Mouse (Mus musculus) liver, adult 2 months (tissue): ENCODE measurements at regions not wholly inside any gene's neighbourhood (a gene's known extent, or its start where the extent isn't known, plus 50 kb on each side); places are given as distances from the start of the nearest gene placed in this dataset.

Source experiments
- CTCF ChIP-seq: fragments of 200-500 bp; IDR thresholded peaks from 2 replicates; pipeline ENCODE4 v1.5.1; 2011; ENCODE audit warnings: low read depth, low read length, control low read depth
- POLR2A ChIP-seq: fragments of 200-500 bp; IDR thresholded peaks from 2 replicates; pipeline ENCODE4 v1.6.1; 2011; ENCODE audit warnings: low read length, control low read depth; ENCODE audit not compliant: insufficient read depth; ENCODE audit errors: extremely low read depth

GRCm38 (mm10) chr7:96041806-96042205 is 129.2 kb upstream of the Tenm4 start:
- TF ChIP-seq CTCF (no peak), POLR2A (no peak)
